Mouse (Mus musculus) cortical plate, adult 2 months (tissue): ENCODE measurements around the gene Lsm4.

Experiments used
- CTCF ChIP-seq: fragments of 200-500 bp; IDR thresholded peaks from 2 replicates; pipeline ENCODE4 v1.5.1; 2011; ENCODE audit warnings: mild to moderate bottlenecking, control low read depth, low read length; ENCODE audit not compliant: insufficient read depth; ENCODE audit errors: extremely low read depth
- POLR2A ChIP-seq: fragments of 200-500 bp; IDR thresholded peaks from 2 replicates; pipeline ENCODE4 v1.6.1; 2011; ENCODE audit warnings: mild to moderate bottlenecking, low read length, control low read depth; ENCODE audit not compliant: insufficient read depth; ENCODE audit errors: extremely low read depth

GRCm38 (mm10) chr8:70723486-70724210, 50.6 kb downstream of the Lsm4 start, which contains the start of gene Pde4c:
- TF ChIP-seq CTCF (no peak), POLR2A (no peak)
